Mouse (Mus musculus): Measurements from ENCODE around the gene Il6st. TPM values are rescaled to one million over a fixed set of nuclear protein-coding genes. Genes with fewer than 3 reads are reported as not detected.

The Il6st gene
- polyA plus RNA-seq, 2 experiments: 34.3 to 40.3 TPM

DNA sequence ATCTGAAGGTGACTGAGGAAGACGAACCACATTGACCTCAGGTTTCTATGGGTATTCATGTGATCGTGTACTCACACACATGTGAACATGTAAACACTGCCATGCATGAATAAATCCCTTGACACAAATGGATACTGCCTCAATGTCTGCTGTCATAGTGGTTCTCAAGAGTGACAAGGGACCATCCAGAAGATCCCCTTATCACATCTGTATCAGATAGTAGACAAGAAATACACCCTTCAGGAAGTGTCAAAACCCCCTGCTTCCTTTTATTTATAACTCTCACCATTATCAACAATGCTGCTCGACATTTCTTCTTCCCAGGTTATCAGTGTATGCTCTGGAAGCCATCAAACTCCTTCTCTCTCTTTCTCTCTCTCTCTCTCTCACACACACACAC is 13.7 kb upstream of the Il6st start:
- no peak overlapping the region for H3K27ac ChIP-seq (replicated peaks; ENCODE audit: low read depth, low read length)
- no peak overlapping the region for H3K9ac ChIP-seq (ENCODE audit: low read depth, low read length, severe bottlenecking)
- no peaks in the 10 kb centered on the region for H3K9me3 ChIP-seq (ENCODE audit: control insufficient read depth, low read length)
- ATAC-seq (ENCODE audit: low FRiP score, low read depth) (no peak), DNase-seq (ENCODE audit: low spot score) (no peak)
- TF ChIP-seq POLR2A (IDR thresholded peaks at IDR 0.05; ENCODE audit: borderline replicate concordance, extremely low read depth, insufficient read depth, insufficient read length): no peak
- H3K4me2 ChIP-seq (replicated peaks; ENCODE audit: low read depth, low read length, severe bottlenecking): no peak overlapping the region
- H3K4me3 ChIP-seq (replicated peaks; ENCODE audit: low read length): no peak overlapping the region
- 69% methylated on average over 3 of the region's 3 CpGs for WGBS
- H3K36me3 ChIP-seq (ENCODE audit: control insufficient read depth, insufficient read depth, low read length): no peaks in the 10 kb centered on the region
- H3K27me3 ChIP-seq (ENCODE audit: control insufficient read depth, insufficient read depth, low read length): no peaks in the 10 kb centered on the region
- no peaks in the 10 kb centered on the region for H3K4me1 ChIP-seq (ENCODE audit: control insufficient read depth, insufficient read depth, low read length)

- Histone ChIP-seq H3K9ac (ENCODE audit: low read depth, low read length, severe bottlenecking) (no peak overlapping the region), H3K4me3 (replicated peaks; ENCODE audit: low read length) (no peak overlapping the region), H3K4me1 (ENCODE audit: control insufficient read depth, insufficient read depth, low read length) (peaks cover 7% of the 10 kb centered on the region), H3K4me2 (replicated peaks; ENCODE audit: low read depth, low read length, severe bottlenecking) (no peak overlapping the region), H3K36me3 (ENCODE audit: control insufficient read depth, insufficient read depth, low read length) (no peaks in the 10 kb centered on the region), H3K27me3 (ENCODE audit: control insufficient read depth, insufficient read depth, low read length) (no peaks in the 10 kb centered on the region), H3K27ac (replicated peaks; ENCODE audit: low read depth, low read length) (no peak overlapping the region), H3K9me3 (ENCODE audit: control insufficient read depth, low read length) (no peaks in the 10 kb centered on the region)
- DNase-seq (ENCODE audit: low spot score) (peak; percentile 78), ATAC-seq (ENCODE audit: low FRiP score, low read depth) (no peak; the same call in 1 of the 2 replicates)
- TF ChIP-seq POLR2A (IDR thresholded peaks at IDR 0.05; ENCODE audit: borderline replicate concordance, extremely low read depth, insufficient read depth, insufficient read length): no peak
- 55% methylated on average over 6 of the region's 6 CpGs for WGBS
Observed at GRCm38 (mm10) chr13:112457366-112457765, 6.5 kb upstream of the Il6st start.

- H3K4me2 ChIP-seq (replicated peaks; ENCODE audit: low read depth, low read length, severe bottlenecking): no peak overlapping the region
- DNase-seq (ENCODE audit: low spot score): no peak
- H3K27ac ChIP-seq (replicated peaks; ENCODE audit: low read depth, low read length): no peak overlapping the region
- H3K9me3 ChIP-seq (ENCODE audit: control insufficient read depth, low read length): no peaks in the 10 kb centered on the region
- H3K4me3 ChIP-seq (replicated peaks; ENCODE audit: low read length): no peak overlapping the region
- no peak for TF ChIP-seq POLR2A (IDR thresholded peaks at IDR 0.05; ENCODE audit: borderline replicate concordance, extremely low read depth, insufficient read depth, insufficient read length)
- WGBS: 72% methylated on average over 4 of the region's 4 CpGs
- no peak for ATAC-seq (ENCODE audit: low FRiP score, low read depth)
- H3K4me1 ChIP-seq (ENCODE audit: control insufficient read depth, insufficient read depth, low read length): peaks cover 7% of the 10 kb centered on the region
- no peak overlapping the region for H3K9ac ChIP-seq (ENCODE audit: low read depth, low read length, severe bottlenecking)
- H3K27me3 ChIP-seq (ENCODE audit: control insufficient read depth, insufficient read depth, low read length): no peaks in the 10 kb centered on the region
- no peaks in the 10 kb centered on the region for H3K36me3 ChIP-seq (ENCODE audit: control insufficient read depth, insufficient read depth, low read length)
Observed at GRCm38 (mm10) chr13:112458016-112458415, 5.9 kb upstream of the Il6st start.

- no peak overlapping the region for H3K4me3 ChIP-seq (replicated peaks; ENCODE audit: low read length)
- H3K9me3 ChIP-seq (ENCODE audit: control insufficient read depth, low read length): no peaks in the 10 kb centered on the region
- no peak for TF ChIP-seq POLR2A (IDR thresholded peaks at IDR 0.05; ENCODE audit: borderline replicate concordance, extremely low read depth, insufficient read depth, insufficient read length)
- H3K27ac ChIP-seq (replicated peaks; ENCODE audit: low read depth, low read length): no peak overlapping the region
- no peak overlapping the region for H3K4me2 ChIP-seq (replicated peaks; ENCODE audit: low read depth, low read length, severe bottlenecking)
- H3K36me3 ChIP-seq (ENCODE audit: control insufficient read depth, insufficient read depth, low read length): no peaks in the 10 kb centered on the region
- no peak overlapping the region for H3K9ac ChIP-seq (ENCODE audit: low read depth, low read length, severe bottlenecking)
- H3K27me3 ChIP-seq (ENCODE audit: control insufficient read depth, insufficient read depth, low read length): no peaks in the 10 kb centered on the region
- ATAC-seq (ENCODE audit: low FRiP score, low read depth): no peak
- 89% methylated on average over 11 of the region's 11 CpGs for WGBS
- DNase-seq (ENCODE audit: low spot score): no peak
- H3K4me1 ChIP-seq (ENCODE audit: control insufficient read depth, insufficient read depth, low read length): peaks cover 7% of the 10 kb centered on the region
Observed at GRCm38 (mm10) chr13:112458435-112459018, 5.3 kb upstream of the Il6st start.

DNA sequence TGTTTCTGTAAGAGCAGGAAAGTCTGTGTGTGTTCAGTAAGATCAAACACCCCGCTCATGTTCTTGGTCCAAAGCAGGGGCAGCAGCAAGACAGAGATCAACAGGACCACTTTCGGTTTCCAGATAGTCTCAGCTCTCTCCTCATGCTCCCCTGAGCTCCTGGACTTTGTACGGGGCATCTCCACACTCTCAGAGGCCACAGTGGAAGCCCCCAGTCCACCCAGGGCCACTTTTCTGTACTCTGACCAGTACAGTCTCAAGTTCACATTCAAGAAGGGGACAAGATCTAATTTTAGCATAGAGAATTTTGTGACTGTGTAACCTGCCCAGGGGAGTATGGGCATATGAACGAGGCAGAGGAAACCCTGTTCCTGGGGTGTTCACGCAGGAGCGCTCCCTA is 3.9 kb upstream of the Il6st start:
- TF ChIP-seq POLR2A (IDR thresholded peaks at IDR 0.05; ENCODE audit: borderline replicate concordance, extremely low read depth, insufficient read depth, insufficient read length): no peak
- ATAC-seq (ENCODE audit: low FRiP score, low read depth) (no peak), DNase-seq (ENCODE audit: low spot score) (no peak)
- Histone ChIP-seq H3K4me3 (replicated peaks; ENCODE audit: low read length) (no peak overlapping the region), H3K9me3 (ENCODE audit: control insufficient read depth, low read length) (no peaks in the 10 kb centered on the region), H3K4me1 (ENCODE audit: control insufficient read depth, insufficient read depth, low read length) (peaks cover 8% of the 10 kb centered on the region), H3K36me3 (ENCODE audit: control insufficient read depth, insufficient read depth, low read length) (no peaks in the 10 kb centered on the region), H3K9ac (ENCODE audit: low read depth, low read length, severe bottlenecking) (no peak overlapping the region), H3K27ac (replicated peaks; ENCODE audit: low read depth, low read length) (no peak overlapping the region), H3K4me2 (replicated peaks; ENCODE audit: low read depth, low read length, severe bottlenecking) (no peak overlapping the region), H3K27me3 (ENCODE audit: control insufficient read depth, insufficient read depth, low read length) (no peaks in the 10 kb centered on the region)
- WGBS: 81% methylated on average over 6 of the region's 6 CpGs

All from limb, embryonic 14.5 days (tissue).